ENCODE assay signal across 8 mouse cellular contexts in genomic region chr7:75384506-75384911, GRCm38 (mm10).
DNase-seq lines count a peak whose midpoint lies in the region; ATAC-seq and TF ChIP-seq lines count a peak whose summit lies in the region.
"Had no signal": no experiment of that assay in that cellular context is flagged by ENCODE, and none has a peak within 500 bp of the region (broad histone marks: within the 10 kb centered on the region; RNA-seq: fewer than 3 reads in every experiment).

No protein-coding gene starts in this region.

- H3K4me1 ChIP-seq in hindbrain, postnatal 0 days (ENCODE audit: insufficient read depth, low read length): no peaks in the 10 kb centered on the region
- no peaks in the 10 kb centered on the region for H3K4me1 ChIP-seq in hindbrain, embryonic 11.5 days (replicated peaks; ENCODE audit: control insufficient read depth, insufficient read depth, low read length)
- H3K4me1 ChIP-seq in intestine, embryonic 15.5 days (replicated peaks): 0 out of 2 replicates have a peak, but pooled peaks cover 7% of the 10 kb centered on the region

- no peak for DNase-seq in hindbrain, postnatal 0 days (ENCODE audit: low spot score)
- DNase-seq in hindbrain, embryonic 11.5 days (ENCODE audit: low spot score): no peak
- peak; percentile 64 for DNase-seq in brain, embryonic 14.5 days (ENCODE audit: low read depth)
- peak; percentile 83 for DNase-seq in retina, postnatal 1 day
- no peak for DNase-seq in ovary, postnatal 10 days (ENCODE audit: low spot score)
- DNase-seq in natural killer cell, adult 2 months (ENCODE audit: low spot score in 2 of 2): no peak
- DNase-seq: kidney, postnatal 10 days had no signal

- H3K36me3 ChIP-seq in hindbrain, postnatal 0 days (ENCODE audit: insufficient read depth, low read length): no peaks in the 10 kb centered on the region
- no peaks in the 10 kb centered on the region for H3K36me3 ChIP-seq in hindbrain, embryonic 11.5 days (ENCODE audit: control insufficient read depth, insufficient read depth, low read length)
- H3K36me3 ChIP-seq in intestine, embryonic 15.5 days: no peaks in the 10 kb centered on the region

- no peaks in the 10 kb centered on the region for H3K27me3 ChIP-seq in hindbrain, postnatal 0 days (ENCODE audit: insufficient read depth, low read length)
- no peaks in the 10 kb centered on the region for H3K27me3 ChIP-seq in hindbrain, embryonic 11.5 days (ENCODE audit: control insufficient read depth, insufficient read depth, low read length)
- H3K27me3 ChIP-seq in intestine, embryonic 15.5 days (replicated peaks): no peaks in the 10 kb centered on the region

- 0 out of 2 replicates have a peak, but pooled peaks have one; percentile 38 for ATAC-seq in hindbrain, postnatal 0 days
- ATAC-seq in hindbrain, embryonic 11.5 days (ENCODE audit: low FRiP score): no peak
- ATAC-seq in intestine, embryonic 15.5 days: peak; percentile 92

- no peak for TF ChIP-seq CTCF in hindbrain, postnatal 0 days (IDR thresholded peaks at IDR 0.05; ENCODE audit: low read depth)
- TF ChIP-seq CTCF in brain, embryonic 14.5 days (IDR thresholded peaks at IDR 0.05; ENCODE audit: borderline replicate concordance, extremely low read depth, insufficient read depth, insufficient read length): no peak

- no peak for TF ChIP-seq POLR2A in brain, embryonic 14.5 days (IDR thresholded peaks at IDR 0.05; ENCODE audit: borderline replicate concordance, extremely low read depth, insufficient read depth, insufficient read length, poor library complexity, severe bottlenecking)

- no peak overlapping the region for H3K9ac ChIP-seq in hindbrain, postnatal 0 days (replicated peaks; ENCODE audit: low read length)
- H3K9ac ChIP-seq in hindbrain, embryonic 11.5 days (ENCODE audit: low read depth, low read length): no peak overlapping the region
- no peak overlapping the region for H3K9ac ChIP-seq in intestine, embryonic 15.5 days

- H3K27ac ChIP-seq in hindbrain, postnatal 0 days: no peak overlapping the region
- no peak overlapping the region for H3K27ac ChIP-seq in hindbrain, embryonic 11.5 days (ENCODE audit: low read depth, low read length)
- H3K27ac ChIP-seq in intestine, embryonic 15.5 days: peak overlapping the region; percentile 54

- WGBS in hindbrain, postnatal 0 days: 61% methylated on average over 8 of the region's 8 CpGs
- WGBS in hindbrain, embryonic 11.5 days: 80% methylated on average over 8 of the region's 8 CpGs
- 18% methylated on average over 8 of the region's 8 CpGs for WGBS in intestine, embryonic 15.5 days

- no peak overlapping the region for H3K4me3 ChIP-seq in hindbrain, postnatal 0 days (ENCODE audit: low read length)
- no peak overlapping the region for H3K4me3 ChIP-seq in hindbrain, embryonic 11.5 days (ENCODE audit: low read depth, low read length)
- no peak overlapping the region for H3K4me3 ChIP-seq in intestine, embryonic 15.5 days (replicated peaks)

- H3K4me2 ChIP-seq in hindbrain, postnatal 0 days (ENCODE audit: low read depth, low read length): no peak overlapping the region
- H3K4me2 ChIP-seq in hindbrain, embryonic 11.5 days (replicated peaks; ENCODE audit: low read depth, low read length): no peak overlapping the region
- H3K4me2 ChIP-seq in intestine, embryonic 15.5 days (replicated peaks): no peak overlapping the region

- no peaks in the 10 kb centered on the region for H3K9me3 ChIP-seq in hindbrain, postnatal 0 days (ENCODE audit: low read length)
- no peaks in the 10 kb centered on the region for H3K9me3 ChIP-seq in hindbrain, embryonic 11.5 days (ENCODE audit: control insufficient read depth, low read length)
- H3K9me3 ChIP-seq in intestine, embryonic 15.5 days: no peaks in the 10 kb centered on the region

Comparison
In these comparisons a context has a peak if more than half of its experiments do, and no peak if none do; other contexts are left out.
1. DNase-seq: peak in brain, embryonic 14.5 days (single experiment) and retina, postnatal 1 day (single experiment); none in hindbrain, postnatal 0 days (single experiment), hindbrain, embryonic 11.5 days (single experiment), ovary, postnatal 10 days (single experiment) and natural killer cell, adult 2 months (0 of 2).